Mouse (Mus musculus): ENCODE results near the gene Olfr934.

Olfr934 gene

DNA sequence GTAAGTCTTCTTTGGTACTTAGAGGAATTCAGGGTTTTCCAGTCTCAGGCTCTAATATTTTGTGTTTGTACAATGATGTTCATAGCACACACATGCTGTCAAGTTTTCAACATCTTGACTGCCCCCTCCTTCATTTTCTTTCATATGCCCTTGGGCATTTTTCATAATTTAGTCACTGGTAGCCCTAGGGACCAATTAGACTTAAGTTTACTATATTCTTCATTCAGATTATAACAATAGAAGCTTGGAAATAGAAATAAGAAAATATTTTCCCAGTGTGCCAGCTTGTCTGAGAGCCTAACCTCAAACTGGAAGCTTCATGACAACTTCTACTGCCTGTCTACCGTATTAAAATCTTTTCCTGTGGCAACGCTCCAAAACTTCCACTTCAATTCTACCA lies at the start of gene Olfr934:
TSS of gene Olfr934 (minus strand) at position 101 of the 400 bp plus-strand sequence.
- no peak for DNase-seq

DNA sequence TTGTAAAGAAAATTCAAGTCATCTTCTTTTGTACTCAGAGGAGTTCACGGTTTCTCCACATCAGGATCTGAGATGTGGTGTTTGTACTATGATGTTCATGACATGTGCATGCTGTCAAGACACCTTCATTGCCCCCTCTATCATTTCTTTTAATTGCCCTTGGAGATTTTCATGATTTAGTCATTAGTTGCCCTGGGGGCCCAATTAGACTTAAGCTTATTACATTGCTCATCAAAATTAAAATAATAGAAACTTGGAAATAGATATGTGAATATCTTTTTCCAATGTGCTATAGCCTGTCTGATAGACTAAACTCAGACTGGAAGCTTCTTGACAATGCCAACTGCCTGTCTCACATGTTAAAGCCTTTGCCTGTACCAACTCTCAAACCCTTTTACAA lies 35.2 kb upstream of the Olfr934 start, which contains the start of gene Olfr146:
TSS of gene Olfr146 (minus strand) at position 101 of the 400 bp plus-strand sequence.
- no peak for DNase-seq

DNA sequence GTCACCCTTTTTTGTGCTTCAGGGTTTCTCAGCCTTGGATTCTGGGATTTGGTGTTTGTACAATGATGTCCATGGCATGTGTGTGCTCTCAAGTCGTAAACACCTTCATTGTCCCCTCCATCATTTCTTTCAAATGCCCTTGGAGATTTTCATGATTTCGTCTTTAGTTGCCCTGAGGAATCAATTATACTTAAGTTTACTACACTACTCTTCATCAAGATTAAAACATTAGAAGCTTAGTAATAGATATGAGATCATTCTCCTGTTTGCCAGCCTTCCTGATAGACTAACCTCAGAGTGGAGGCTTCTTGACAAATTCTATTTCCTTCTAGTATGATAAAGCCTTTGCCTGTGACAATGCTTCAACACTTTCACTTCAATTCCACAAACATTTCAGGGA lies 11.5 kb upstream of the Olfr934 start, which contains the start of gene Olfr935:
TSS of gene Olfr935 (minus strand) at position 101 of the 400 bp plus-strand sequence.
- DNase-seq = no peak

DNA sequence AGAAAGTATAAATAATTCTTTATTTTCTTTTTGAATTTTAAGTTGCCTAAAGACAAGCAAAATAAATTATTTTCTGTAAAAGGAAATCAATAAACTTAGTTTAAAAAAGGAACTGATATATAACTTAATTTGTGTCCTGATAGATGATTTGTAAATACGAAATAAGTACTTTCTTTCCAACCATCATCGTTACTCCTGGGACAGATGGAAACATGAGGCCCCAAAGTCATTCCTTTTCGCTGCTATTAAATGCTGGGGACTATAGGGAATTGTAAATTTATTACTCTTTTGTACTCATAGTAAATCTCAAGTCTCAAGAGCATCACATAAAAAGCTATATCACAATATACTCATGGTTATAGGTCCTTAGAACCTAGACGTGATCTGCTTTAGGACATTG lies 16.1 kb downstream of the Olfr934 start, which contains the start of gene Olfr933:
TSS of gene Olfr933 (plus strand) at position 301 of the 400 bp plus-strand sequence.
- DNase-seq = no peak

DNA sequence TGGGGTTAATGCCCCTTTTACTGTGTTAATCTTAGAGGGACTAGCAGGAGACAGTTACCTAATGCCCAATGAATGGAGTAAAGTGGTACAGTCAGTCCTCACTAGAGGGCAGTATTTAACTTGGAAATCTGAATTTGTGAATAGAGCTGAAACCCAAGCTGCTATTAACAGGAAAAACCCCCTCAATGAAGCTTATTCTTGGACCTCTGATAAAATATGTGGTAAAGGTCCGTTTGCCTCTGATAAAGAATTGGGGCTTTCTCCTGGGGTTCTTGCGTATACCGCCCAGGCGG lies 34.0 kb downstream of the Olfr934 start:
- DNase-seq = no peak

DNA sequence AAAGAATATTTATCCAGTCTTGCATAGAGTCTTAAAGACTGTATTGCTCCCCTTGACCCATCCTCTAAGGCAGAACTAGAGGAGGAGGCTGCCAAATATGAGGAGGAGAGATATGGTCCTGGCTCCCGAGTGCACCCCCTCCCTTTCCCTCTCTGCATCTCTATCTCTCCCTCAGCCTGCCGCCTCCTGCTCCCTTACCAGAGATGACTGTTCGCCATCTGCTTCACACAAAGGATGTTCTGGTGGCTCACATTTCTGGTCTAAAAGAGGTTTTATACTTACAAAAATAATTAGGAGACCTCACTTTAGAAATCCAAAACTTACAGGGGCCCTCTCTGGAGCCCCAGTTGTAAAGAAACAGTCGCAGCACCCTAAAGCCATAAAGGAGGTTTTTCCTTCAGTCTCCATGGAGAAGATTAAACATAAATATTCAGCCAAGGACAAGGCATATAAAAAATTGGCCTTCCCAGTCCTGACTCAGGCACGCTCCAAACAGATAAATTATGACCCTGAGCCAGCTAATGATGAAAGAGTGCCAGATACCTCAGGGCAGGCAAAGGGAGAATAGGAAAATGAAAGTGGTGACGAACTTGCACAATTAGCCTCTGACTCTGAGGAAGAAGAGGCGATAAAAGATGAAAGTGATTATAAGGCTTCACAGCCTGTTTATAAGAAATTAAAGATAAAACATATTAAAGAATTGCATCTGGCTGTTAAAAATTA lies 34.6 kb downstream of the Olfr934 start:
- no peak for DNase-seq

All from thymus, adult 18-20 months (tissue).